In genomic region chr17:8841094-8841493, GRCm38 (mm10) we compare ENCODE assay signal across 28 mouse cellular contexts.
A peak's percentile ranks its signal among the peaks of the same experiment; 100 is the strongest.
DNase-seq lines count a peak whose midpoint lies in the region; ATAC-seq lines count a peak whose summit lies in the region.
"Had no signal": no experiment of that assay in that cellular context is flagged by ENCODE, and none has a peak within 500 bp of the region (broad histone marks: within the 10 kb centered on the region; RNA-seq: fewer than 3 reads in every experiment).

No protein-coding gene starts in this region.

- ATAC-seq in midbrain, embryonic 12.5 days (ENCODE audit: low FRiP score, low read depth): peak; percentile 54
- ATAC-seq in midbrain, embryonic 15.5 days (replicated peaks): no peak
- no peak for ATAC-seq in hindbrain, embryonic 16.5 days
- no peak for ATAC-seq in heart, embryonic 11.5 days (replicated peaks; ENCODE audit: insufficient number of reproducible peaks, low FRiP score, low TSS enrichment)
- ATAC-seq: activated CD4-positive, CD25-positive, alpha-beta regulatory T cell, adult 4 months; forebrain, embryonic 15.5 days; intestine, embryonic 15.5 days; lung, postnatal 0 days had no signal

- peaks cover 35% of the 10 kb centered on the region for H3K4me1 ChIP-seq in midbrain, embryonic 12.5 days
- H3K4me1 ChIP-seq in midbrain, embryonic 15.5 days: peaks cover 42% of the 10 kb centered on the region
- H3K4me1 ChIP-seq in hindbrain, embryonic 16.5 days (ENCODE audit: control insufficient read depth, insufficient read depth, low read depth, low read length): peaks cover 24% of the 10 kb centered on the region
- H3K4me1 ChIP-seq in heart, embryonic 11.5 days (ENCODE audit: control insufficient read depth, insufficient read depth, low read length): no peaks in the 10 kb centered on the region; the same call in 1 of the 2 replicates

- H3K4me2 ChIP-seq in midbrain, embryonic 12.5 days (replicated peaks): peak overlapping the region; percentile 17; the same call in 1 of the 2 replicates
- H3K4me2 ChIP-seq in midbrain, embryonic 15.5 days: no peak overlapping the region
- peak overlapping the region; percentile 26; the same call in 1 of the 2 replicates for H3K4me2 ChIP-seq in hindbrain, embryonic 16.5 days (ENCODE audit: low read length)
- H3K4me2 ChIP-seq in heart, embryonic 11.5 days: no peak overlapping the region
- H3K4me2 ChIP-seq: forebrain, embryonic 15.5 days; heart, embryonic 12.5 days; intestine, embryonic 15.5 days; limb, embryonic 15.5 days; liver, embryonic 13.5 days; stomach, embryonic 15.5 days had no signal

- no peaks in the 10 kb centered on the region for H3K27me3 ChIP-seq in midbrain, embryonic 12.5 days
- H3K27me3 ChIP-seq in midbrain, embryonic 15.5 days (replicated peaks): no peaks in the 10 kb centered on the region
- H3K27me3 ChIP-seq in hindbrain, embryonic 16.5 days (replicated peaks; ENCODE audit: control insufficient read depth, insufficient read depth, low read length): no peaks in the 10 kb centered on the region
- peaks cover 3% of the 10 kb centered on the region; the same call in 1 of the 2 replicates for H3K27me3 ChIP-seq in heart, embryonic 11.5 days (ENCODE audit: control insufficient read depth, insufficient read depth, low read length)
- H3K27me3 ChIP-seq: CH12.LX; forebrain, embryonic 15.5 days; intestine, embryonic 15.5 days; limb, embryonic 15.5 days; liver, embryonic 13.5 days; megakaryocyte, embryonic 14.5 days; stomach, embryonic 15.5 days had no signal

- no peak overlapping the region for H3K4me3 ChIP-seq in midbrain, embryonic 12.5 days
- no peak overlapping the region for H3K4me3 ChIP-seq in midbrain, embryonic 15.5 days
- no peak overlapping the region for H3K4me3 ChIP-seq in hindbrain, embryonic 16.5 days (ENCODE audit: low read length)
- no peak overlapping the region for H3K4me3 ChIP-seq in heart, embryonic 11.5 days (ENCODE audit: low read depth, low read length)
- H3K4me3 ChIP-seq: forebrain, embryonic 15.5 days; heart, embryonic 12.5 days; intestine, embryonic 15.5 days; limb, embryonic 10.5 days; limb, embryonic 15.5 days; liver, embryonic 13.5 days; stomach, embryonic 15.5 days had no signal

- H3K9ac ChIP-seq in midbrain, embryonic 12.5 days (replicated peaks): 0 out of 2 replicates have a peak overlapping the region, but pooled peaks have one; percentile 20
- no peak overlapping the region for H3K9ac ChIP-seq in midbrain, embryonic 15.5 days
- no peak overlapping the region for H3K9ac ChIP-seq in hindbrain, embryonic 16.5 days (ENCODE audit: low read depth, low read length)
- no peak overlapping the region for H3K9ac ChIP-seq in heart, embryonic 11.5 days (ENCODE audit: low read depth, low read length)
- H3K9ac ChIP-seq: forebrain, embryonic 15.5 days; heart, embryonic 12.5 days; intestine, embryonic 15.5 days; limb, embryonic 15.5 days; liver, embryonic 13.5 days; stomach, embryonic 15.5 days had no signal

- no peaks in the 10 kb centered on the region for H3K9me3 ChIP-seq in midbrain, embryonic 12.5 days
- no peaks in the 10 kb centered on the region for H3K9me3 ChIP-seq in midbrain, embryonic 15.5 days
- no peaks in the 10 kb centered on the region for H3K9me3 ChIP-seq in hindbrain, embryonic 16.5 days (ENCODE audit: control insufficient read depth, low read length)
- no peaks in the 10 kb centered on the region for H3K9me3 ChIP-seq in heart, embryonic 11.5 days (replicated peaks; ENCODE audit: control insufficient read depth, low read length)
- H3K9me3 ChIP-seq: forebrain, embryonic 15.5 days; heart, embryonic 12.5 days; intestine, embryonic 15.5 days; limb, embryonic 10.5 days; limb, embryonic 15.5 days; liver, embryonic 13.5 days; megakaryocyte, embryonic 14.5 days; stomach, embryonic 15.5 days had no signal

- H3K36me3 ChIP-seq in midbrain, embryonic 12.5 days: no peaks in the 10 kb centered on the region
- no peaks in the 10 kb centered on the region for H3K36me3 ChIP-seq in midbrain, embryonic 15.5 days (replicated peaks)
- H3K36me3 ChIP-seq in hindbrain, embryonic 16.5 days (ENCODE audit: control insufficient read depth, insufficient read depth, low read length): no peaks in the 10 kb centered on the region
- no peaks in the 10 kb centered on the region for H3K36me3 ChIP-seq in heart, embryonic 11.5 days (ENCODE audit: control insufficient read depth, insufficient read depth, low read length)
- H3K36me3 ChIP-seq: forebrain, embryonic 15.5 days; heart, embryonic 12.5 days; intestine, embryonic 15.5 days; limb, embryonic 10.5 days; limb, embryonic 15.5 days; liver, embryonic 13.5 days; stomach, embryonic 15.5 days had no signal

- 35% methylated on average over 8 of the region's 8 CpGs for WGBS in midbrain, embryonic 12.5 days
- WGBS in midbrain, embryonic 15.5 days: 15% methylated on average over 8 of the region's 8 CpGs
- WGBS in hindbrain, embryonic 16.5 days: 31% methylated on average over 8 of the region's 8 CpGs
- 73% methylated on average over 8 of the region's 8 CpGs for WGBS in heart, embryonic 11.5 days (ENCODE audit: insufficient replicate concordance)

- H3K27ac ChIP-seq in midbrain, embryonic 12.5 days (replicated peaks): no peak overlapping the region
- H3K27ac ChIP-seq in midbrain, embryonic 15.5 days: no peak overlapping the region
- no peak overlapping the region for H3K27ac ChIP-seq in hindbrain, embryonic 16.5 days (ENCODE audit: low read depth, low read length)
- no peak overlapping the region for H3K27ac ChIP-seq in heart, embryonic 11.5 days (ENCODE audit: low read depth, low read length)
- H3K27ac ChIP-seq: forebrain, embryonic 15.5 days; intestine, embryonic 15.5 days; kidney, postnatal 0 days; limb, embryonic 10.5 days; limb, embryonic 15.5 days; liver, embryonic 13.5 days; stomach, embryonic 15.5 days had no signal

- peak; percentile 29 for DNase-seq in embryo, embryonic 10.5 days (ENCODE audit: low spot score)
- no peak for DNase-seq in embryo, embryonic 10 days (ENCODE audit: low spot score)
- DNase-seq in right cerebral cortex, postnatal 14 days: no peak
- DNase-seq: adrenal gland, adult 2 months; adrenal gland, postnatal 36 days; cerebellum, adult 2 months; gastrocnemius, postnatal 25 days; heart, adult 18-20 months; kidney, adult 8-10 months; liver, embryonic 13.5 days; lung, adult 18-20 months; lung, postnatal 4 days; thymus, postnatal 14 days had no signal

Comparison
In these comparisons a context has a peak if more than half of its experiments do, and no peak if none do; other contexts are left out.
1. H3K4me2 ChIP-seq: peak in midbrain, embryonic 12.5 days (single experiment) and hindbrain, embryonic 16.5 days (single experiment); none in midbrain, embryonic 15.5 days (single experiment) and heart, embryonic 11.5 days (single experiment).